Mouse (Mus musculus) intestine, embryonic 15.5 days (tissue): ENCODE data around the gene Efcab10. TPM values are rescaled to one million over a fixed set of nuclear protein-coding genes. Genes with fewer than 3 reads are reported as not detected.
A peak's percentile ranks its signal among the peaks of the same experiment; 100 is the strongest.

Experiments
- ATAC-seq: fragments of 200-750 bp; cut with Nextera tagmentation; 2 replicates; pipeline ENCODE4 v1.8.0; 2017; ENCODE audit warnings: moderate TSS enrichment, moderate library complexity
- H3K27ac ChIP-seq: fragments of 300-500 bp; sonication (generic); 2 replicates; pipeline ENCODE4 v1.5.1; 2015; ENCODE audit warnings: mild to moderate bottlenecking, inconsistent platforms
- H3K27me3 ChIP-seq: fragments of 300-500 bp; sonication (generic); replicated peaks from 2 replicates; pipeline ENCODE4 v1.6.1; 2015; ENCODE audit warnings: inconsistent platforms
- H3K36me3 ChIP-seq: fragments of 300-500 bp; sonication (generic); 2 replicates; pipeline ENCODE4 v1.6.1; 2015; ENCODE audit warnings: inconsistent platforms
- H3K4me1 ChIP-seq: fragments of 300-500 bp; sonication (generic); replicated peaks from 2 replicates; pipeline ENCODE4 v1.6.1; 2015; ENCODE audit warnings: inconsistent platforms
- H3K4me2 ChIP-seq: fragments of 300-500 bp; sonication (generic); replicated peaks from 2 replicates; pipeline ENCODE4 v1.6.1; 2015; ENCODE audit warnings: mild to moderate bottlenecking, inconsistent platforms
- H3K4me3 ChIP-seq: fragments of 300-500 bp; sonication (generic); replicated peaks from 2 replicates; pipeline ENCODE4 v1.5.1; 2015; ENCODE audit warnings: inconsistent platforms
- H3K9ac ChIP-seq: fragments of 300-500 bp; sonication (generic); 2 replicates; pipeline ENCODE4 v1.6.1; 2015; ENCODE audit warnings: inconsistent platforms
- H3K9me3 ChIP-seq: fragments of 300-500 bp; sonication (generic); 2 replicates; pipeline ENCODE4 v1.6.1; 2016; ENCODE audit warnings: inconsistent platforms
- WGBS: fragments of 180-500 bp; shearing (Covaris S2); methylation state at CpG from one replicate; pipeline ENCODE4 v1.1.7; 2015; 5-methylcytosine and 5-hydroxymethylcytosine counted together
- polyA plus RNA-seq: library from polyadenylated mRNA; unstranded; fragments of >200 nt; fragmentation: Nextera tagmentation; extraction: Ambion mirVana; gene quantifications from 2 replicates; pipeline ENCODE4 v1.2.1, GENCODE M21; 2015

The Efcab10 gene
- polyA plus RNA-seq, 1 experiment from 2014 or later: 0.30 TPM

- WGBS: 21% methylated on average over 22 of the region's 22 CpGs
- 0 out of 2 replicates have a peak overlapping the region, but pooled peaks have one; percentile 21 for H3K4me3 ChIP-seq
- peak; percentile 91 for ATAC-seq
These were observed 14.8 kb upstream of the Efcab10 start for GRCm38 (mm10) chr12:33379624-33380445.

GRCm38 (mm10) chr12:33388842-33389241, 5.8 kb upstream of the Efcab10 start:
- Histone ChIP-seq H3K4me1 (no peaks in the 10 kb centered on the region), H3K36me3 (no peaks in the 10 kb centered on the region), H3K27me3 (no peaks in the 10 kb centered on the region), H3K9me3 (no peaks in the 10 kb centered on the region), H3K9ac (no peak overlapping the region), H3K27ac (no peak overlapping the region), H3K4me2 (no peak overlapping the region), H3K4me3 (no peak overlapping the region)
- ATAC-seq: peak; percentile 71
- 9% methylated on average over 5 of the region's 5 CpGs for WGBS

More at GRCm38 (mm10) chr12:33379624-33380445, 14.8 kb upstream of the Efcab10 start:
- H3K27me3 ChIP-seq: no peaks in the 10 kb centered on the region
- no peak overlapping the region for H3K9ac ChIP-seq
- no peak overlapping the region for H3K27ac ChIP-seq
- no peaks in the 10 kb centered on the region for H3K4me1 ChIP-seq
- no peaks in the 10 kb centered on the region for H3K36me3 ChIP-seq
- no peaks in the 10 kb centered on the region for H3K9me3 ChIP-seq
- peak overlapping the region; percentile 60 for H3K4me2 ChIP-seq

DNA sequence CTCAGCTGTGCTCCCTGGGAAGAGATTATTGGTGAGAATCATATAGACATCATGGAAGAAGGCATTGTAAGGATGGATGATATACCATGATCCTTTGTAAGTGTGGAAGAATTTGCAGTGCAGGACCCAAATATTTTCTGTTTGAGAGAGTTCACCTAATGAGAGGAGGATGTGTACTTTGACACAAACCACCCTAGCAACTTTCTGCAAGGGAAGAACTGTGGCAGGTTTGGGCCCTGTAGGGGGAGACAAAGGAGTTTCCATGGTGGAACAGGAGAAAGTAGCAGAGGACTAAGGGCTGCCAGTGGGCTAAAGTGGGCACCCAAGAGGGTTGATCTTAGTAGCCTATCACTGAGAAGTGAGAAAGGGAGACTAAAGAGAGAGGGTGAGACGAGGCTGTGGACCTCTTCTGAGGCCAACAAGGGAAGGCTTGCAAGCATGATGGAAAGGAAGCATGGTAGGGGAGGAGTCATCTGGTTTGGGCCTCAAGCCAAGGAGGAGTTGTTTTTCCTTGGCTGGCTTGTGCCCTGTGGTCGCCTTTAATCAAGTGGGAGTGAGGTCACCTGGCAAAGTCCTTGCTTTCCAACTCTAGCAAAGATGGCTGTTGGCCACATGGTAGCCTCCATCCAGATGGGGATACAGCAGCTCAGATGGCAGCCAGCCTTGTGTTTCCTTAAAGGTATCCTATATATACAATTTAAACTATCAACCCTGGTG, 3.7 kb upstream of the Efcab10 start:
- Histone ChIP-seq H3K4me2 (no peak overlapping the region), H3K4me1 (0 out of 2 replicates have a peak, but pooled peaks cover 3% of the 10 kb centered on the region), H3K9me3 (no peaks in the 10 kb centered on the region), H3K36me3 (no peaks in the 10 kb centered on the region), H3K27me3 (no peaks in the 10 kb centered on the region), H3K4me3 (no peak overlapping the region), H3K9ac (no peak overlapping the region), H3K27ac (no peak overlapping the region)
- 63% methylated on average over 2 of the region's 2 CpGs for WGBS
- no peak for ATAC-seq

DNA sequence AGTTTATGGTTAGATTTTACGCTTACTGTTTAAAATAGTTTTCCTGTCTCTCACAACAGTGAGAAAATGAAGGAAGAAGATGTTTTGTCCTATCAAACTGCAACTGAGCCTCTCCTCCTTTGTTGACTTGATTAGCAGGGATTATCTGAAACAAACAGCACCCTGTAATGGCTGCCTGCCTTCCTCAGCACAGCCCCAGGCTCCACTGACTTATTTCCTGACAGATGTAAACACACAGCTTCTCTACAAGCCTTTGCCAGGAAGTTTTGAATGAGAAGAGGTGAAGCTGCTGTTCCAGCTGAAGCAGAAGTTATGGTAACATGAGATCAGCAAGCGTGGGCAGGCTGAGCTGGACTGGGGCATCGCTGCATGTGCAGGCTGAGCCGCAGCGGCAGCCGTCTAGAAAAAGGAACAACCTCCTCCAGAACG, 8.6 kb downstream of the Efcab10 start:
- Histone ChIP-seq H3K9ac (no peak overlapping the region), H3K36me3 (no peaks in the 10 kb centered on the region), H3K9me3 (no peaks in the 10 kb centered on the region), H3K4me3 (no peak overlapping the region), H3K27ac (no peak overlapping the region), H3K27me3 (no peaks in the 10 kb centered on the region), H3K4me1 (no peaks in the 10 kb centered on the region), H3K4me2 (no peak overlapping the region)
- no peak for ATAC-seq
- 26% methylated on average over 7 of the region's 7 CpGs for WGBS

- H3K4me1 ChIP-seq: no peaks in the 10 kb centered on the region
- no peaks in the 10 kb centered on the region for H3K9me3 ChIP-seq
- no peak overlapping the region for H3K9ac ChIP-seq
- WGBS: 72% methylated on average over 5 of the region's 5 CpGs
- no peak overlapping the region for H3K27ac ChIP-seq
- H3K36me3 ChIP-seq: no peaks in the 10 kb centered on the region
- no peak for ATAC-seq
- H3K27me3 ChIP-seq: no peaks in the 10 kb centered on the region
- H3K4me2 ChIP-seq: no peak overlapping the region
- no peak overlapping the region for H3K4me3 ChIP-seq
These were observed 10.3 kb downstream of the Efcab10 start for GRCm38 (mm10) chr12:33404996-33405395.

GRCm38 (mm10) chr12:33405398-33406026, 10.9 kb downstream of the Efcab10 start:
- Histone ChIP-seq H3K36me3 (no peaks in the 10 kb centered on the region), H3K27me3 (no peaks in the 10 kb centered on the region), H3K4me2 (no peak overlapping the region), H3K4me1 (no peaks in the 10 kb centered on the region), H3K27ac (no peak overlapping the region), H3K4me3 (no peak overlapping the region), H3K9ac (no peak overlapping the region), H3K9me3 (no peaks in the 10 kb centered on the region)
- no peak for ATAC-seq
- 42% methylated on average over 6 of the region's 6 CpGs for WGBS

GRCm38 (mm10) chr12:33411580-33412151, 17.0 kb downstream of the Efcab10 start:
- WGBS: 49% methylated on average over 6 of the region's 6 CpGs
- H3K27ac ChIP-seq: no peak overlapping the region
- no peaks in the 10 kb centered on the region for H3K9me3 ChIP-seq
- no peak for ATAC-seq
- H3K27me3 ChIP-seq: no peaks in the 10 kb centered on the region
- H3K4me2 ChIP-seq: no peak overlapping the region
- no peaks in the 10 kb centered on the region for H3K36me3 ChIP-seq
- no peak overlapping the region for H3K9ac ChIP-seq
- no peaks in the 10 kb centered on the region for H3K4me1 ChIP-seq
- no peak overlapping the region for H3K4me3 ChIP-seq

GRCm38 (mm10) chr12:33424329-33424728, 29.7 kb downstream of the Efcab10 start:
- Histone ChIP-seq H3K4me3 (no peak overlapping the region), H3K9ac (no peak overlapping the region), H3K27me3 (no peaks in the 10 kb centered on the region), H3K4me2 (no peak overlapping the region), H3K9me3 (no peaks in the 10 kb centered on the region), H3K4me1 (no peaks in the 10 kb centered on the region), H3K36me3 (no peaks in the 10 kb centered on the region), H3K27ac (no peak overlapping the region)
- WGBS: 38% methylated on average over 3 of the region's 3 CpGs
- ATAC-seq: no peak

- WGBS: 30% methylated on average over 3 of the region's 3 CpGs
- H3K27ac ChIP-seq: no peak overlapping the region
- ATAC-seq: no peak
These were observed 32.6 kb downstream of the Efcab10 start for GRCm38 (mm10) chr12:33427293-33427692.

GRCm38 (mm10) chr12:33427726-33428125, 33.1 kb downstream of the Efcab10 start:
- no peak for ATAC-seq
- peaks cover 4% of the 10 kb centered on the region for H3K4me1 ChIP-seq
- 60% methylated on average over 2 of the region's 2 CpGs for WGBS
- H3K9me3 ChIP-seq: no peaks in the 10 kb centered on the region
- no peak overlapping the region for H3K27ac ChIP-seq
- no peaks in the 10 kb centered on the region for H3K36me3 ChIP-seq
- no peaks in the 10 kb centered on the region for H3K27me3 ChIP-seq
- H3K4me2 ChIP-seq: no peak overlapping the region
- no peak overlapping the region for H3K9ac ChIP-seq
- no peak overlapping the region for H3K4me3 ChIP-seq

More at GRCm38 (mm10) chr12:33427293-33427692, 32.6 kb downstream of the Efcab10 start:
- no peak overlapping the region for H3K4me2 ChIP-seq
- H3K27me3 ChIP-seq: no peaks in the 10 kb centered on the region
- H3K9me3 ChIP-seq: no peaks in the 10 kb centered on the region
- peaks cover 4% of the 10 kb centered on the region for H3K4me1 ChIP-seq
- H3K9ac ChIP-seq: no peak overlapping the region
- no peaks in the 10 kb centered on the region for H3K36me3 ChIP-seq
- no peak overlapping the region for H3K4me3 ChIP-seq

- H3K36me3 ChIP-seq: no peaks in the 10 kb centered on the region
- peaks cover 4% of the 10 kb centered on the region for H3K4me1 ChIP-seq
- no peaks in the 10 kb centered on the region for H3K9me3 ChIP-seq
- ATAC-seq: peak; percentile 96
- H3K4me2 ChIP-seq: peak within 1 kb of the TSS; percentile 62
- H3K27ac ChIP-seq: peak within 1 kb of the TSS; percentile 80
- H3K27me3 ChIP-seq: no peaks in the 10 kb centered on the region
- WGBS: under 1% methylated on average over 66 of the region's 66 CpGs
- peak within 1 kb of the TSS; percentile 96 for H3K4me3 ChIP-seq
- peak within 1 kb of the TSS; percentile 91 for H3K9ac ChIP-seq
These were observed 34.9 kb downstream of the Efcab10 start, which contains the start of gene Twistnb for GRCm38 (mm10) chr12:33429387-33430160. TSS of gene Twistnb (plus strand) at chr12:33429635.
